Mouse (Mus musculus): Measurements from ENCODE around the gene Apof.
A peak's percentile ranks its signal among the peaks of the same experiment; 100 is the strongest.

Apof gene

GRCm38 (mm10) chr10:128302357-128302756 lies 33.9 kb downstream of the Apof start:
- no peak for DNase-seq

GRCm38 (mm10) chr10:128302785-128303125 lies 34.3 kb downstream of the Apof start:
- DNase-seq = no peak

GRCm38 (mm10) chr10:128303126-128304021 lies 34.9 kb downstream of the Apof start, which contains the start of gene Pan2:
Gene Pan2, plus strand, starts transcription at chr10:128303335.
- peak; percentile 100 for DNase-seq

- DNase-seq = no peak
Measured at GRCm38 (mm10) chr10:128309654-128310053, 41.2 kb downstream of the Apof start.

DNA sequence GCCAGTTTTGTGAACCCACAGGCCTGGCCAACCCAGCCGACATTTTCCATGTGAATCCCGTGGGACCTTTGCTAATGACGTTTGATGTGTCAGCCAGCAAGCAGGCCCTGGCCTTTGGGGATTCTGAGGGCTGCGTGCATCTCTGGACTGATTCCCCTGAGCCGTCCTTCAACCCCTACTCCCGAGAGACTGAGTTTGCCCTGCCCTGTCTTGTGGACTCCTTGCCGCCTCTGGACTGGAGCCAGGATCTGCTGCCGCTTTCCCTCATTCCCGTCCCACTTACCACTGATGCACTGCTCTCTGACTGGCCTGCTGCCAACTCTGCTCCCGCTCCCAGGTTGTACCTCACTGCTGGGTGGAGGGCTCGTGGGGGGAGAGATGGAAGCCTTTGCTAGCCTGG lies 41.7 kb downstream of the Apof start:
- peak; percentile 23 to 38 for DNase-seq

DNA sequence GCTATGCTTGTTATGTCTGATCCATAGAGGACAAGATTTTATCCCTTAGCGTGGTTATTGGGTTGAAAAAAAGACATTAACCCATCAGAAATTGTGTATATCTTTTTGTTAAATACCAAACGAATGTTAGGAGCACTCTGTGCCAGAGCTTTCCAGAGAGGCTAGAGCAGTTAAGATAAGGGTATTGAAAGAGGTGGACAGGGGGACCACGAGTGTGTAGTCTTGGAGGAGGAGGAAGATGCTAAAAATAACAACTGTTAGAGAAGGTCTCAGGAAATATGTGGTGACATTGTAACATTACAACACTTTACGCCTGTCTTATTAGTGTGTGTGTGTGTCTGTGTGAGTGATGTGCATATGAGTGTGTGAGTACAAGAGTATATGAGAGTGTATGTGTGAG lies 42.4 kb downstream of the Apof start:
- no peak for DNase-seq

GRCm38 (mm10) chr10:128315578-128315977 lies 47.1 kb downstream of the Apof start:
- DNase-seq = no peak
